Mouse (Mus musculus) granulocyte monocyte progenitor cell, adult 5-6 weeks (primary cell): ENCODE results near the gene Chd6. TPM values are rescaled to one million over a fixed set of nuclear protein-coding genes. Genes with fewer than 3 reads are reported as not detected.
A peak's percentile ranks its signal among the peaks of the same experiment; 100 is the strongest.
"Not testable (repeated sequence)": the region's sequence is repeated elsewhere in the genome, so short reads cannot be mapped to it uniquely, and the experiment has no call there.

Source experiments
- ATAC-seq: replicated peaks from 2 replicates; pipeline ENCODE4 v1.8.0; 2016; ENCODE audit warnings: mild to moderate bottlenecking, moderate TSS enrichment, inconsistent platforms; ENCODE audit not compliant: poor library complexity, severe bottlenecking
- total RNA-seq, 2 experiments: library from RNA; stranded (forward) in 1 of 2; stranded (reverse) in 1 of 2; fragments of 200-712, 200-1000 nt in 1 of 2; fragments of >200 nt in 1 of 2; fragmentation: Nextera tagmentation in 1 of 2; gene quantifications; 2 replicates each; pipeline ENCODE4 v1.2.3; 2014 to 2017

The Chd6 gene
- total RNA-seq, 2 experiments from 2014 or later: 31.9 to 61.1 TPM

- no peak for ATAC-seq
Observed at GRCm38 (mm10) chr2:160992465-160992864, 116.4 kb downstream of the Chd6 start.

- ATAC-seq: no peak
Observed at GRCm38 (mm10) chr2:160990339-160991070, 118.4 kb downstream of the Chd6 start.

- ATAC-seq: peak; percentile 89
Observed at GRCm38 (mm10) chr2:160987503-160987902, 121.4 kb downstream of the Chd6 start.

GRCm38 (mm10) chr2:160982636-160983035 is 126.2 kb downstream of the Chd6 start:
- ATAC-seq: no peak

GRCm38 (mm10) chr2:160981791-160982190 is 127.1 kb downstream of the Chd6 start:
- no peak for ATAC-seq

- no peak for ATAC-seq
Observed at GRCm38 (mm10) chr2:160978651-160979050, 130.2 kb downstream of the Chd6 start.

GRCm38 (mm10) chr2:160977248-160977647 is 131.6 kb downstream of the Chd6 start:
- no peak for ATAC-seq

- ATAC-seq: no peak
Observed at GRCm38 (mm10) chr2:160973648-160974215, 135.1 kb downstream of the Chd6 start.

- no peak for ATAC-seq
Observed at GRCm38 (mm10) chr2:160972103-160972792, 136.6 kb downstream of the Chd6 start.

- peak; percentile 50 for ATAC-seq
Observed at GRCm38 (mm10) chr2:160962149-160962548, 146.7 kb downstream of the Chd6 start.

- peak; percentile 45 for ATAC-seq
Observed at GRCm38 (mm10) chr2:160960956-160961646, 147.8 kb downstream of the Chd6 start.

GRCm38 (mm10) chr2:160959901-160960300 is 149.0 kb downstream of the Chd6 start:
- no peak for ATAC-seq

- no peak for ATAC-seq
Observed at GRCm38 (mm10) chr2:160958737-160959136, 150.1 kb downstream of the Chd6 start.

- not testable (repeated sequence) for ATAC-seq
Observed at GRCm38 (mm10) chr2:160957801-160958200, 151.1 kb downstream of the Chd6 start.

GRCm38 (mm10) chr2:160957307-160957706 is 151.6 kb downstream of the Chd6 start:
- not testable (repeated sequence) for ATAC-seq

GRCm38 (mm10) chr2:160955331-160955730 is 153.5 kb downstream of the Chd6 start:
- no peak for ATAC-seq

- no peak for ATAC-seq
Observed at GRCm38 (mm10) chr2:160954541-160954940, 154.3 kb downstream of the Chd6 start.

- ATAC-seq: no peak
Observed at GRCm38 (mm10) chr2:160953131-160953873, 155.6 kb downstream of the Chd6 start.

- no peak for ATAC-seq
Observed at GRCm38 (mm10) chr2:160951595-160951994, 157.3 kb downstream of the Chd6 start.

GRCm38 (mm10) chr2:160942443-160942842 is 166.4 kb downstream of the Chd6 start:
- no peak for ATAC-seq
